Mouse (Mus musculus) liver, adult 2 months (tissue): Measurements from ENCODE around the gene Olfr1412.

ENCODE experiments used
- CTCF ChIP-seq: fragments of 200-500 bp; IDR thresholded peaks from 2 replicates; pipeline ENCODE4 v1.5.1; 2011; ENCODE audit warnings: low read depth, low read length, control low read depth
- POLR2A ChIP-seq: fragments of 200-500 bp; IDR thresholded peaks from 2 replicates; pipeline ENCODE4 v1.6.1; 2011; ENCODE audit warnings: low read length, control low read depth; ENCODE audit not compliant: insufficient read depth; ENCODE audit errors: extremely low read depth

- no peak for TF ChIP-seq POLR2A
- no peak for TF ChIP-seq CTCF
Observed at GRCm38 (mm10) chr1:92633726-92634125, 48.1 kb downstream of the Olfr1412 start.
